Mouse (Mus musculus): ENCODE results near the gene Pde6g.

- TF ChIP-seq TAL1 (IDR thresholded peaks at IDR 0.05; ENCODE audit: low read length) = no peak
- no peak for TF ChIP-seq POLR2A (IDR thresholded peaks at IDR 0.05; ENCODE audit: control insufficient read depth in 1 of 2, insufficient read depth in 1 of 2, low read depth in 1 of 2, low read length in 2 of 2, poor library complexity in 1 of 2)
- no peak for TF ChIP-seq ZKSCAN1 (IDR thresholded peaks at IDR 0.05; ENCODE audit: low read depth, low read length)
- TF ChIP-seq MXI1 (IDR thresholded peaks at IDR 0.05; ENCODE audit: low read depth, low read length) = no peak
- no peak for TF ChIP-seq EP300 (IDR thresholded peaks at IDR 0.05; ENCODE audit: low read depth in 1 of 2, low read length in 2 of 2)
- no peak for TF ChIP-seq TBP (IDR thresholded peaks at IDR 0.05; ENCODE audit: low read depth, low read length)
- TF ChIP-seq CTCF (IDR thresholded peaks at IDR 0.05 in 2 of 3, conservative IDR thresholded peaks at IDR 0.05 in 1 of 3; ENCODE audit: control insufficient read depth in 1 of 3, insufficient read depth in 1 of 3, low read depth in 2 of 3, low read length in 3 of 3, poor library complexity in 1 of 3, severe bottlenecking in 1 of 3) = no peak
These were observed 39.5 kb upstream of the Pde6g start for GRCm38 (mm10) chr11:120492878-120493203.

Measured in MEL (cell line).